Comparison of ENCODE assay signal across 11 mouse cellular contexts in the genomic region with DNA sequence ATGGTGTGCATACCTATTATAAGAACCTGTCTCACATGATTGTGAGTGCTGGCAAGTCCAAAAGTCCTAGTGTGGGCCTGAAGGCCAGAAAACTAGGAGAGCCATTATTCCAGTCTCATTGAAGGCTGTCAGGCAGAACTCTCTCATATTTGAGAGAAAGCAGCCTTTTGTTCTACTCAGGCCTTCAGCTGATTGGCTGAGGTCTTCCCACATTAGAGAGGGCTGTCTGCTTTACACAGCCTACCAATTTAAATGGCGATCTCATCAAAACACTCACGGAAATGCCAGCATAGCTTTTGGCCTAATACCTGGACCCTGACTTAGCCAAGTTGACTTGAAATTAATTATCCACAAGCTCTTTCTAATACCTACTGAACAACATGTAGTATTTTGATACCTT.
"Had no signal": no experiment of that assay in that cellular context is flagged by ENCODE, and none has a peak within 500 bp of the region (broad histone marks: within the 10 kb centered on the region; RNA-seq: fewer than 3 reads in every experiment).

No protein-coding gene starts in this region.

- H3K9ac ChIP-seq: limb, embryonic 13.5 days; liver, embryonic 14.5 days; midbrain, embryonic 13.5 days had no signal

- DNase-seq: kidney, postnatal 36 days; left cerebral cortex, postnatal 4 days; lung, adult 18-20 months; lung, postnatal 36 days; spleen, adult 18-20 months; thymus, adult 18-20 months; thymus, postnatal 14 days had no signal

- H3K4me1 ChIP-seq: limb, embryonic 13.5 days had no signal

- H3K27ac ChIP-seq: kidney, postnatal 0 days; limb, embryonic 13.5 days; liver, embryonic 14.5 days; midbrain, embryonic 13.5 days had no signal

- H3K4me3 ChIP-seq: limb, embryonic 13.5 days; midbrain, embryonic 13.5 days had no signal

- H3K9me3 ChIP-seq: limb, embryonic 13.5 days; midbrain, embryonic 13.5 days had no signal

- H3K36me3 ChIP-seq: limb, embryonic 13.5 days; midbrain, embryonic 13.5 days had no signal

- H3K4me2 ChIP-seq: limb, embryonic 13.5 days; midbrain, embryonic 13.5 days had no signal

- H3K27me3 ChIP-seq: limb, embryonic 13.5 days; midbrain, embryonic 13.5 days had no signal

- ATAC-seq: midbrain, embryonic 13.5 days had no signal
